Mouse (Mus musculus) lung, adult 2 months (tissue): ENCODE results near the gene Ttc25.

Source experiments
- CTCF ChIP-seq: fragments of 200-500 bp; IDR thresholded peaks from 2 replicates; pipeline ENCODE4 v1.5.1; 2011; ENCODE audit warnings: mild to moderate bottlenecking, low read length, control low read depth; ENCODE audit not compliant: insufficient read depth
- POLR2A ChIP-seq: fragments of 200-500 bp; IDR thresholded peaks from 2 replicates; pipeline ENCODE4 v1.6.1; 2011; ENCODE audit warnings: low read depth, mild to moderate bottlenecking, control low read depth, low read length, borderline replicate concordance; ENCODE audit errors: extremely low read depth

- TF ChIP-seq POLR2A: peak; percentile 69; the same call in 1 of the 2 replicates
- no peak for TF ChIP-seq CTCF
Observed at GRCm38 (mm10) chr11:100544832-100545745, at the start of gene Ttc25.
